Mouse (Mus musculus) MN1 (cell line): ENCODE results near the gene P2rx5.

Source experiments
- DNase-seq: peaks from one replicate; pipeline ENCODE4 v3.0.0-alpha.2; 2016; ENCODE audit warnings: low spot score

Gene P2rx5

GRCm38 (mm10) chr11:73176186-73176585 is 16.0 kb downstream of the P2rx5 start:
- peak; percentile 21 for DNase-seq

- peak; percentile 98 for DNase-seq
These were observed 16.6 kb downstream of the P2rx5 start, which contains the start of the genes Emc6 and Tax1bp3 for GRCm38 (mm10) chr11:73176608-73177508. Gene Emc6, minus strand, starts transcription at chr11:73177037. Gene Tax1bp3, plus strand, starts transcription at chr11:73177083.

- DNase-seq = peak; percentile 71
These were observed 17.3 kb downstream of the P2rx5 start for GRCm38 (mm10) chr11:73177509-73177875.

- DNase-seq = peak; percentile 11
These were observed 17.7 kb downstream of the P2rx5 start for GRCm38 (mm10) chr11:73177895-73178294.

GRCm38 (mm10) chr11:73185872-73186615 is 25.8 kb downstream of the P2rx5 start:
- DNase-seq = no peak

GRCm38 (mm10) chr11:73187231-73187630 is 27.0 kb downstream of the P2rx5 start:
- DNase-seq = no peak

- peak; percentile 47 for DNase-seq
These were observed 32.8 kb downstream of the P2rx5 start for GRCm38 (mm10) chr11:73193047-73193446.

- no peak for DNase-seq
These were observed 34.2 kb downstream of the P2rx5 start for GRCm38 (mm10) chr11:73194444-73194843.

GRCm38 (mm10) chr11:73198190-73198589 is 38.0 kb downstream of the P2rx5 start:
- no peak for DNase-seq

- peak; percentile 89 for DNase-seq
These were observed 38.5 kb downstream of the P2rx5 start, which contains the start of gene Ctns for GRCm38 (mm10) chr11:73198603-73199229. Gene Ctns, minus strand, starts transcription at chr11:73199042.

- DNase-seq = peak; percentile 92
These were observed 39.0 kb downstream of the P2rx5 start, which contains the start of gene Shpk for GRCm38 (mm10) chr11:73199230-73199712. Gene Shpk, plus strand, starts transcription at chr11:73199460.

- DNase-seq = no peak
These were observed 39.7 kb downstream of the P2rx5 start for GRCm38 (mm10) chr11:73199879-73200278.

GRCm38 (mm10) chr11:73201021-73201420 is 40.8 kb downstream of the P2rx5 start:
- no peak for DNase-seq

- DNase-seq = no peak
These were observed 41.4 kb downstream of the P2rx5 start for GRCm38 (mm10) chr11:73201597-73201996.

GRCm38 (mm10) chr11:73203895-73204294 is 43.7 kb downstream of the P2rx5 start:
- DNase-seq = no peak

- no peak for DNase-seq
These were observed 45.0 kb downstream of the P2rx5 start for GRCm38 (mm10) chr11:73205194-73205593.

GRCm38 (mm10) chr11:73207621-73208020 is 47.4 kb downstream of the P2rx5 start:
- DNase-seq = no peak

- DNase-seq = no peak
These were observed 53.7 kb downstream of the P2rx5 start for GRCm38 (mm10) chr11:73213956-73214355.

- no peak for DNase-seq
These were observed 59.5 kb downstream of the P2rx5 start for GRCm38 (mm10) chr11:73219671-73220070.

- no peak for DNase-seq
These were observed 60.4 kb downstream of the P2rx5 start for GRCm38 (mm10) chr11:73220651-73221050.
